Mouse (Mus musculus): Measurements from ENCODE around the gene Trappc12.
"Not testable (repeated sequence)": the region's sequence is repeated elsewhere in the genome, so short reads cannot be mapped to it uniquely, and the experiment has no call there.

Trappc12 gene

DNA sequence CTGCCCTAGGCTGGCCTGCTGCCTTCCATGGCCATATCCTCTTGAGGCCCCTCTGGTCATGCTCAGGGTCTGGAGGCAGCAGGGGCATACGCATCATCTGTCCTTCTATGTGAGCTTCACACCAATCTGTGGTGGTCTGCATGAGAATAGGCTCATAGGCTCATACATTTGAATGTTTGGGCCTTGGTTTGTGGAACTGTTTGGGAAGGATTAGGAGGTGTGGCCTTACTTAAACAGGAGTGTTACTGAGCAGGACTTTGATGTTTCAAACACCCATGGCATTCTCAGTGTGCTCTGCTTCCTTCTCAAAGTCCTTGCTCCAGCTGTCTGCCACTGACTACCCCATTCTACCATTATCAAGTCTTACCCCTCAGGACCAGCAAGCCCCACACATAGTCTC is 16.0 kb downstream of the Trappc12 start:
- ATAC-seq (ENCODE audit: insufficient number of reproducible peaks, low FRiP score, low TSS enrichment): no peak

DNA sequence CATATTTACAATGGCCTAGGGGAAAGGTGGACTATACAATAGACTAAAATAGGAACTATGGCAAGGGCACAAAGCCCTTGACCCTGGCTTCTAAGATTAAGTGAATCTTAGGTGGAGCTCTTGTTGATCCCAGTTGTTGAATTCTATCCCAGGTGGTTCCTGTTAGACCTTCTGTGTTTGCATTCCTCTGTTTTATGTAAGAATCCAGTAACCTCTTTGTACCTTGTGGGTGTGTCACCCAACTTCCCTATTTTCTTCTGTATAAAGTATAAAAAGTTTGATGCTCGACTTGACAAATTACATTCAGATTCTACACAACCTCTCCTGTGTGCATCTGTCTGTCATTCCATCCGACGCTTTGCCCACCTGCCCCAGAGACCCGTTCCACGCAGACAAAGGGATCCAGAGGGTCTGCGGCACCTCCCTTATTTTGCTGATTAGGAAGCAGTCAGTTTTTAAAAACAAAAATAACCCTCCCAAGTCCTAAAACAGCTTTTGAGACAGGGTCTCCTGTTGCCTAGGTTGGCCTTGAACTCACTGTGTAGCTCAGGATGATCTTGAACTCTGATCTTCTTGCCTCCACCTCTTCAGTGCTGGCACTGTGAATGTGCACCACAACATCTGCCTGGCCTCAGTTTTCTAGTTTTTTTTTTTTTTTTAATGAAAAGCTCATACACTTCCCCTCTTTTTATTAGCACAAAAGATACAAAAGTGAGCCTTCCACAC is 16.6 kb downstream of the Trappc12 start:
- not testable (repeated sequence) for ATAC-seq (ENCODE audit: insufficient number of reproducible peaks, low FRiP score, low TSS enrichment)

DNA sequence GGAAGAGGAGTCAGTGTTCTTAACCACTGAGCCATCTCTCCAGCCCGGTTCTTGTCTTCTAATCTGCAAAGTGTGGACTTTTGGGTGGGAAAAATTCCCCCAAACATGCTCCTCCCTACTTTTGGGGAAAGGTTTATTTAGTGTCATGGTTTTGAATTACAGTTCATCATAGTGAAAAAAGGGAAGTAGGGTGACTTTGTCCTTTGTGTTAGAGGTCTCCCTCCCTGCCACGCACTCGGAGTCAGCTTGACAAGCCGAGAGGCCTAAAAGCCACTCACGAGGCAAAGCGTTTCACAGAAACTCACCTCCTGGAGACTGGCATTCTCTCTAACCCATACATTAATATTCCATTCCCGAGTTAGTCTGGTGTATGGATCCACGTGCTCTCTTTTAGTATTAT is 17.6 kb downstream of the Trappc12 start:
- no peak for ATAC-seq (ENCODE audit: insufficient number of reproducible peaks, low FRiP score, low TSS enrichment)

DNA sequence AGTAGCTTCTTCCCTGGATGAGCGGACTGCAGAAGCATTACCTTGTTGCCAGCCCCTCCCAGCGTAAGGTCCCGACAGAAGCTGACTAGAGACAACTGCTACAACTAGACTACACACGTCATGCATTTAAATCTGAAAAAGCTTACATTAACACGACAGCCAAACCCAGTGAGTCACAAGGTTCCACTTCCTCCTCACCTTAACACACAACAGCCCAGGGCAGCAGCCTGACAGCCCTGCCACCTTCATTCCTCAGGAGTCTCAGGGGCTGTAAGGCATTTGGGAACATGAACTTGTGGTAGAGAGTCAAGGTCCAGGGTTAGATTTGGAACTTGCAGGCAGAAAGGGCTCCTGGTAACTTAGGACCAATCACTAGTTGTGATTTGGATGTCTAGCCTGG is 23.2 kb downstream of the Trappc12 start:
- ATAC-seq (ENCODE audit: insufficient number of reproducible peaks, low FRiP score, low TSS enrichment): no peak

DNA sequence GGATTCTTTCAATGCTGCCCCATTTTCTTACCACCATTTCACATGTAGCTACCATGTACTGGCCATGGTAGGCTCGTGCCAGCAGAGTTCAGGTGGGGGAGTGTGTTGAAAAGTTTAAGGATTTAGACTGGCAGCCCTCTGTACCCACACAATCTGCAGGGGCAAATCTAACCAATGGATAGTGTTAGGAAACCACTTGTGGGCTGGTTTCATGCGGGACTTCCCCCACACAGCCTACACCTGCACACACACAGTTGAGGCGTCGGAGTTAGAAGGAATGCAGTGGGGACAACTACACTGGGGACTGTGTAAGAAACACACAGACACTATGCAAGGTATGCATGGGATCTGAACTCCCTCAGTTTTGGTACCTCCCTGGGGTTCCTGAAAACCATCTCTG is 24.1 kb downstream of the Trappc12 start:
- no peak for ATAC-seq (ENCODE audit: insufficient number of reproducible peaks, low FRiP score, low TSS enrichment)

DNA sequence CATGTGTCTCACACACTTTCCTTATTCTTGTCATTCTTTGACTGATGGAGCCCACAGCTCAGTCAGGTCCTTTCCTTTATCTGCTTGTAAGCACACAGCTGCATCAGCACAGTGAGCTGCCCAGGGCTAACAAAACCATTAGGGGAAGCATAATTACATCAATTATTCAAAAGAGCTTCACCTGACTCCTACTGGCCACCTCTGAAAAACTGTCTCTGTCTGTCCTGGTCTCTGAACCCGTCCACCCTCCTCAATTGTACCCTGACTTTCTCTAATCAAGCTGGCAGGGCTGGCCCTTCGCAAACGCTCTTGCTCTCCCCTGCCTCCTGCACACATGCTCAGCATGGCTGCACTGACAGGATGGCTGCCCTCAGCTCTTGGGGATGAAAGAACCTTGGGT is 25.9 kb downstream of the Trappc12 start:
- ATAC-seq (ENCODE audit: insufficient number of reproducible peaks, low FRiP score, low TSS enrichment): no peak

DNA sequence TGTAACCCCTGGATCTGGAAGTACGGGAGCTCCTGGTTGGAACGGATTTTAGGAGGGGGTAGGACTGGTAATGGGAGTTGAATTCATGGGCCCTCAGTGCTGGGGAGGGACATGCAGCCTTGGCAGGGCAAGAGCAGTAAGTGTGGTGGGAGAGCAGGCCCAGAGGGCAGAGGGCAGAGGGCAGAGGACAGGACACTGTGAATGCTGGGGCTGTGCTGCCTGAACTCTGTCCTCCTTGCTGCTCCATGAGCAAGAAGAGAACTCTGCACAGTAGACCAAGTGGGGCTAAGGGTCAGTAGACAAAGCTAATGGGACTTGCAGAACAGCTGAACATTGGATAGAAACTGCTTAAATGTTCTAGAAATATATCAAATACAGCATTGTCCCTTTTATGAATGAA is 32.2 kb downstream of the Trappc12 start:
- ATAC-seq (ENCODE audit: insufficient number of reproducible peaks, low FRiP score, low TSS enrichment): no peak

DNA sequence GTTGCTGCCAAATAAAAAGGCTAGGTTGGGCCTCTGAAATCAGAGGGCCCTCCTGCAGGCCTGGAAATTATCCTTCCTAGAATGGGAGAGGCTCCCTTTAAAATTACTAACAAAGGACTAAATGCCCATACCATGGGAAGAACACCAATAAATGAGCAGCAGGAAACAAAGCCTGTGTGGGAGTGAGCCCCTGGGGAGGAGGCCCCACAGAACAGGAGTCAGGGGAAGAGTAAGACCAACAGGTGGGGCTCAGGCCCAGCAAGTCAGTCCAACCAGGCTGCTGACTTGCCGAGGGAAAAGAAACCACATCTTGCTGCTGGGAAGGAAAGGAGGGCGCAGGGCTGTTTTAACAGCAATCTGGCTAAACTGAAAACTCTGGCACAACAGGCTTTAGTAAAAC is 33.2 kb downstream of the Trappc12 start:
- ATAC-seq (ENCODE audit: insufficient number of reproducible peaks, low FRiP score, low TSS enrichment): no peak

DNA sequence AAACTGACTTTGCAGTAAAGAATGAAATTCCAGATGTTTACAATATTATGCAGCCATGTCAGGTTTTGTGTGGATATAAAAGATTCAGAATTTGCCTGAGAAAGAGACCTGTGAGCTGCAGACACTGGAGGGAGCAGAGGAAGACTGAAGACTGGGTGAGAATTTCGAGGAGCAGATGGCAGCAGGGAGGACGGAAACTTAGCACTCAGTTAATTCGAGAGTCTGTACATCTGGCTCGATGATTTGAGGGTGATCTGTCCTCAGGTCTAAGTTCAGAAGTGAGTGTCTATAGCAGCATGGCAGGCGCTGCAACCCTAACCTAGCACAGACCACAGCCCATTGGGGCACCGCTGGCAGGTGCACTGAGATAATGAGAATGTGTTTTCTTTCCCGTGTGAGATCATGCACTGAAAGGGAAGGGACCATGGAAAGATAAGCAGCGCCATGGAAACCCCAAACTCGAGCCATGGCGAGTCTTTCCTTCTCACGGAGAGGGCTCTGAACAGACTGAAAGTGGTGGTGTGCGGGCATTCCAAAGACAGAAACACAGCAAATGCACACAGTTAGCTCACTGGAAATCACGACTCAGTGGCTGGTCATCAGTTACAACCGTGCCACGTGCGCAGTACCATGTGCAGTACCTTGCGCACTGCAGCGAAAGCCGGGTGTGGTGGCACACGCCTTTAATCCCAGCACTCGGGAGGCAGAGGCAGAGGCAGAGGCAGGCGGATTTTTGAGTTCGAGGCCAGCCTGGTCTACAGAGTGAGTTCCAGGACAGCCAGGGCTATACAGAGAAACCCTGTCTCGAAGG is 35.2 kb downstream of the Trappc12 start:
- no peak for ATAC-seq (ENCODE audit: insufficient number of reproducible peaks, low FRiP score, low TSS enrichment)

DNA sequence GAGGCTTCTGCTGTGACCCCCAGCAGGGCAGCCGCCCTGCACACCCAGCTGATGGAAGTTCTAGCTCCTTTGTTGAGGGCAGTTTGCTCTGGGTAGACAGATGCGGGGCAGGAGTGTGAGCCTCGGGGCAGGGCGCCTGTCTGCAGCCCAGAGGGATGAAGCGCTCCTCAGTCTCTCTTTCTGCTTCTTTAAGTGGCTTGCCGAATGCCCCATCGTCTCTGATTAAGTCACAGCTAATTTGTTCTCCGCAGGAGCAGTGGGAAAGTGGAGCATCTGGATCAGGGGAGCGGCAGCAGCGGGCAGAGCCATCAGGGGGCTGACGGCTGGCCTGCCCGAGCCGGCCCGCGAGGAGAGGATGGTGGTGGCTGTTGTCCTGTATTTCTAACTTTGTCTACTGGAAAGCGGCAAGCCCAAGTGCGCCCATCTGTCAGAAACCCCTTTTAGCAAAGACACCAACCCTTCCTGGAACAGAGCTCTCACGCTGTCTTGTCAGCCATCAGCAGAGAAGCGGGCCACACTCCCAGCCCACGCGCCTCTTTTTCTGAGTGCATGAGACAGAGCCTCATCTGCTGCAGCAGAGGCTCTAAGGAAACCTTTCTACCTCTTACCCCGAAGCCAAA is 39.6 kb downstream of the Trappc12 start:
- no peak for ATAC-seq (ENCODE audit: insufficient number of reproducible peaks, low FRiP score, low TSS enrichment)

DNA sequence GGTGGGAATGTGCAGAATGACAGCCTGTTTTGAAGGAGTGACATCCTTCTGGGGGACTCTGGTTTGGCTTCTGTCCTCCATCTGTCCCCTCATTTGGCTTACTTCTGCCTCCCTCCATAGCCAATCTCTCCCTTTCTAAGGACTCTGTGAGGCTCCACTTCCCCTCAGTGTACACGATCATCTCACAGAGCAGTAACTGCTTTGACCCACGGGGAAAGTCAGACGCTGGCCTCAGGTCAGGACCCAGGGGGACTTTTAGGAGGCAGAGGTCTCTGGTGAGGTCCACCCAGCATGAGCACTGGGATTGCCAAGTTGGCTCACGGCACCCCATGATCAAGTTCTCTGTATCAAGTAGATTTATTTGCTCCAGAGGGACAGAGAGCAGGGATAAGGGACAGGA is 42.1 kb downstream of the Trappc12 start:
- ATAC-seq (ENCODE audit: insufficient number of reproducible peaks, low FRiP score, low TSS enrichment): no peak

DNA sequence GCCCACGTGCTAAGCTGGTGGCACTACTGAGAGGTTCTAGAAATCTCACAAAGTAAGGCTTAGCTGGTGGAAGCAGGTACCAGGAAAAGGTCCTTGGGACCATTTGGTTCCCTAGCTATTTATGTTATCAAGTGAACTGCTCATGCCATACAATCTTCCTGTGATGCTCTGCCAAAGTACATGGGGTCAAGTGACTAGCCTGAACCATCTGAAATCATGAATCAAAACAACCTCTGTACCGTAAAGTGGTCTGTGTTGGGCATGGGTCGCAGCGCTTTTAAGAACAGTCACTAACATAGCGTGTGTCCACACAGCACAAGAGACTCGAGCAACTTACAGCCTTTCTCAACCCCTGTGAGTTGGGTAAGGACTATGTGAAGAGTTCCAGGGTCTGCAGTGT is 45.1 kb downstream of the Trappc12 start:
- ATAC-seq (ENCODE audit: insufficient number of reproducible peaks, low FRiP score, low TSS enrichment): no peak

DNA sequence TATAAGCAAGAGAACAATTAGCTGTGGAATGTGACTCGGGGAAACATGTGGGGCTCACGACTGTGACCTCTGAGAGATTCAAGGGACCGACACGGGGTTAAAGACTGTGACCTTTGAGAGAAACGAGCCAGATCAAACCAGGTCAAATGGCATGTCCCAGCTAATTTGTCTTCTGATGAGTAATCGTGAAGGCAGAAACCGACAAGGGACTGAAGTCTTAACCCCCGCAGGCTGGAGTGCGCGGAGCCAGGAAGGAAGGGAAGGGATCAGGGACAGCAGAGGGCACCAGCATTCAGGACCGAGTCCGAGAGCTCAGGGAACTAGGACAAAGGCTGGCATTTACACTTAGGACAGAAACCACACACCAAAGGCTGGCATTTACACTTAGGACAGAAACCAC is 45.9 kb downstream of the Trappc12 start:
- no peak for ATAC-seq (ENCODE audit: insufficient number of reproducible peaks, low FRiP score, low TSS enrichment)

DNA sequence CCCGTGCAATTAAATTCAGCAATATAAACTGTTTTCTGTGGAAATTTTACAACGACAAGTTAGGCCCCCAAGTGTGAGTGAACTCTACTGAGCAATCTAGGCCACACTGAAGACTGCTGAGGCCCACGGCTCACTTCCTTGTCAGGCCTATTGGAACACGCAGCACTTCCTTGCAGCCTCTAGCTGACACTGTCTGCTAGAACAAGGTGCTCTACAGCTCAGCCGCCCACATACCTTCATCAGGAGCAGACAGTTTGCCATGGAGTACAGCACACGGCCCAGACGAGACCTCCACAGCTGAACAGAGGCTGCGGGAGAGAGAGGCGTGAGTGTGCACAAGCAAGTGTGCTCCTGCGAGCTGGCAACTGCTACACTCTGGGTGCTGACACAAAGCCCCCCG is 49.0 kb downstream of the Trappc12 start:
- ATAC-seq (ENCODE audit: insufficient number of reproducible peaks, low FRiP score, low TSS enrichment): no peak

DNA sequence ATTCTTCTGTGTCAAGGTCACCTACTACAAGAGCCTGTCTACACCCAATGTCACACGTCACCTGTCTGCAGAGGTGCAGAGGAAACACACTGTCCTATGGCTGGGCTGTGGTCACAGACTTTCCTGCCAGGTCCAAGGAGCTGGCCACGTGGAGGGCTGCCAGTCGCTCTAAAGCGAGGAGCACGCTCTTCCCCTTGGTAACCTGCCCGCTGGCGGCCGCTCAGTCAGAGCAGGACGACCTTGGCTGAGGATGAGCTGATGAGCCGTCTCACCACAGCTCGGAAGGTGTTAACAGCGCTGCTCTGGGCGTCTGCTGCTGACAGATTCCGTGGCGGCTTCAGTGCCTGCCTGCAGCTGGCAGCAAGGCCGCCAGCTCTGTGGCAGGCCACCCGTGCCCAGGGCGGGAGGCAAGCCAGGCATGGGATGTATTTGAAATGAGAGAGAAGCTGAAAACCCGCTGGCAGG is 49.7 kb downstream of the Trappc12 start:
- peak; percentile 48 for ATAC-seq (ENCODE audit: insufficient number of reproducible peaks, low FRiP score, low TSS enrichment)

DNA sequence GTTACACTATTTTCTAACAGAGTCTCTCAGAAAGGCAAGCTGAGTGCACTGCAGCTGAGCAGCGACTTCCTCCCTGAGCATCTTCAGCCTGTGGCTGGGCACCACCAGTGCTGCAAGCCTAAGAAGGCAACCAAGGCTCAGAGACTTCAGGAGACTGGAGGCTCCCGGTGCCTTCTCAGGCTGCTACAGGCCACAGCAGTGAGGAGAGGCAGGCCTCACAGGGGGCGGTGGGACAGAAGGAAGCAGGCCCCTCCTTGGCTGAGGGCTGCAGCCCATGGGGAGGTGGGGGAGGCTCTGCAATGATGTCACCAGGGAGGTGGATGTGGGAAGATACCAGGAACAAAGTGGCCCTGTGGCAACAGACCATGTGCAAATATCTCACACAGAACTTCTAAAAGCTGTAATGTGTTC is 50.2 kb downstream of the Trappc12 start:
- peak; percentile 9; the same call in 1 of the 2 replicates for ATAC-seq (ENCODE audit: insufficient number of reproducible peaks, low FRiP score, low TSS enrichment)

DNA sequence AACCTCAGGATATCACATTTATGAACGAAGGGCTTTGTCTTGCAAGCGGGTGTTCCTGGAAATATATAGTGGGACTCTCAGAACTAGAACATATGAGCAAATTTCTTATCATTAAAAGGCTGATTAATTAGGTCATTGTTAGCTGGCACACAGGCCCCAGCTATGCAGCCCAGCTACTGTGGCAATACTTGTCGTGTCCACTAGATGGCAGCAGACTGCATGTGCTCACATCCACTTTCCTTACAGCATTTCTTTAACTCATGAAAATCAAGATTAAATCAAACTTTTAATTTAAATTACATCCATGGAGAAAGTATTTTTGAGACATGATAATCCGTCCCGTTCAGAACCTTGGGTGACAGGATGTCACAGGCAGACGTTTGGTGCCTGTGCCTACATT is 50.6 kb downstream of the Trappc12 start:
- ATAC-seq (ENCODE audit: insufficient number of reproducible peaks, low FRiP score, low TSS enrichment): no peak

DNA sequence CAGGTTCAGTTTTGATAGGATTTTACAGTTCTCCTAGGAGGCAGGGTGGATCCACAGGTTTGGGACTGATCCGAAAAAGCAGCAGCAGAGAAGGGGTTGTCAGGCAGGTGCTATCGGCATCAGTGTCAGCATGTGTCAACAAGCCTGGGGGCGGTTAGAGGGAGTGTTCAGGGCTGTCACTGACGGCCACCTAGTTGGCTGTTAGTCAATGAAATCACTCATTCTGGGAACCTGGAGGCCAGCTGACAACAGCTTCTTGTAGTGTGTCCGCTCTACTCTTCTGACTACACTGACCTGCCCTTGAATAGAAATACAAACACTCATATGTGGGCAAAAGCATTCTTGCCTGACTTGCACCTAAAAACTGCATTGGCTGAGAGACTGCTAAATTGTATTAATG is 51.2 kb downstream of the Trappc12 start:
- no peak for ATAC-seq (ENCODE audit: insufficient number of reproducible peaks, low FRiP score, low TSS enrichment)

DNA sequence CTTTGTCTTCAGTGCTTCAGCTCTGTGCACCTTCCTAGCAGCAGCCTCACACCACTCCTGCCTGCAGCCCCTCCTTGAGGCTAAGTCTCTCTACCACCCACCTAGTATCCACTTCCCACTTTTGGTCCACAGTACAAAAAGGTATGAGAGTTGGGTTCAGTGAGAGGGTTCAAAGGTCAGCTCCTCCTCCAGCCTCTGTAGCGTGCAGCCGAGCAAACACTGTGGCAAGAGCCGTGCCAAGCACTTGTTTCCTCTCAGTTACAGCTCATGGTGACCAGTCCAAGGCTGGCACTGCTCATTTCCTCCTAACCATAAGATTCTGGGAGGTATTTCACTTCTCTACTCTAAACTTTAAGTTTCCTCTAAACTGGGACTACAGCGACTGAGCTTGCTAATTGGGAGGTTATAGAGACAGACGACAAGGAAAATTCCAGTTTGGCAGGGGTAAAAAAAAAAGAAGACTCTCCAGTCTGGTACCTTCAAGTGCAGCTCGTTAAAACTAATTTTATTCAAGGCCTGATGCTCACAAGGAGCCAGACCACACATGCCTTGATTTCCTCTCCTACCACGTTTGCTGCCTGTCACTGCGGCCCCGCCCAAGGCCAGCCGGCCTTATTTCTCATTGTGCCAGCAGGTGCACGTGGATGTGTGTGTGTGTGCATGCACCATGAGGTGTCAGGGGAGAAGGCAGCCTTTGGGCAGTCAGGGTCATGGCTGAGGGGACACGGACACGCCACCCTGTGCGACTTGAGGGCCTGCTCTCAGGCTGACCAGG is 52.3 kb downstream of the Trappc12 start:
- no peak for ATAC-seq (ENCODE audit: insufficient number of reproducible peaks, low FRiP score, low TSS enrichment)

DNA sequence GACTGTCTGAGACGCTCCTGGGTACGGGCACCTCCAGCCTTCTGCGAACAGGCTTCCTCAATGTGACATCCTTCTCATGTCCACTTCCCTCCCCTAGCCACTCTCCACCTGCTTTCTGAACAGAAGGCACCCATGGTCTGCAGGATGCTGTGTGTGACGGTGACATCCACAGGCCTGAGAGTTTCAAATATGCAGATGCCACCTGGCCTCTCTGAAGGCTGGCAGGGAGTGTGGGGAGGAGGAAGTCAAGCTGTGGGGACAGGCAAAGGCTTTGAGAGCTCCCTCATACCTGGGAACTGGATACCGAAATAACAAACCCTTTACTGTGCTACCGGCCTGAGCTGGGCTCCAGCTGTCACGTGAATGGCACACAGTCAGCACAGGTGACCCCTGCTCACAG is 55.5 kb downstream of the Trappc12 start:
- peak; percentile 61 for ATAC-seq (ENCODE audit: insufficient number of reproducible peaks, low FRiP score, low TSS enrichment)

DNA sequence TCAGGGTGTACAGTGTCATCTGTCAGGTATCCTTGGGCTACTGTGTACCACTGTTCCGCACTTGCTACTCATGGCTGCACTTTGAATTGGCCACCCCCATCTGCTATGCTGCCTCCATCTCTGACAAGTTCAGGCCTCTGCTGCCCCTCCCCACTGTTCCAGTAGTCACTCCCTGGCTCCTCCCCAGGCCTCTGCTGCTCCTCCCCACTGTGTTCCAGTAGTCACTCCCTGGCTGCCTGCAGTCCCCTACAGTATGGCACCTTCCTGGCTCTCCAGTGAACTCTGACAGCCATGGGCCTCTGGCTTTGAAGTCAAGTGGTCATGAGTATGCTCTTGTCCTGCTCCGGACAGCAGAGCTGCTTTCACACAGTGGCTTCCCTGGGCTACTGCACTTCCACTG is 56.0 kb downstream of the Trappc12 start:
- ATAC-seq (ENCODE audit: insufficient number of reproducible peaks, low FRiP score, low TSS enrichment): 0 out of 2 replicates have a peak, but pooled peaks have one; percentile 24
